Mouse (Mus musculus): ENCODE data around the gene Tmem184a.

Tmem184a gene

GRCm38 (mm10) chr5:139792159-139792775, 27.4 kb downstream of the Tmem184a start:
- no peak for DNase-seq

GRCm38 (mm10) chr5:139791227-139792158, 28.2 kb downstream of the Tmem184a start, which contains the start of gene Mafk:
Mafk (plus strand) TSS chr5:139791513.
- peak; percentile 98 to 99 for DNase-seq

GRCm38 (mm10) chr5:139789466-139789865, 30.3 kb downstream of the Tmem184a start:
- DNase-seq: no peak

GRCm38 (mm10) chr5:139781406-139781805, 38.3 kb downstream of the Tmem184a start:
- peak in 1 of 2 experiments; percentile 22 for DNase-seq

- DNase-seq: peak in 1 of 2 experiments; percentile 24
Observed at GRCm38 (mm10) chr5:139776966-139777365, 42.8 kb downstream of the Tmem184a start.

- peak; percentile 94 to 96 for DNase-seq
Observed at GRCm38 (mm10) chr5:139775216-139775926, 44.3 kb downstream of the Tmem184a start, which contains the start of gene Ints1. Ints1 (minus strand) TSS chr5:139775674.

- no peak for DNase-seq
Observed at GRCm38 (mm10) chr5:139768216-139768615, 51.5 kb downstream of the Tmem184a start.

- no peak for DNase-seq
Observed at GRCm38 (mm10) chr5:139764296-139764695, 55.4 kb downstream of the Tmem184a start.

- no peak for DNase-seq
Observed at GRCm38 (mm10) chr5:139758096-139758495, 61.6 kb downstream of the Tmem184a start.

GRCm38 (mm10) chr5:139756586-139756985, 63.1 kb downstream of the Tmem184a start:
- DNase-seq: no peak

GRCm38 (mm10) chr5:139756135-139756534, 63.6 kb downstream of the Tmem184a start:
- DNase-seq: no peak

- peak; percentile 50 to 58 for DNase-seq
Observed at GRCm38 (mm10) chr5:139754753-139755152, 65.0 kb downstream of the Tmem184a start.

All from lung, postnatal 4 days (tissue).